Mouse (Mus musculus) MEL (cell line): Measurements from ENCODE around the gene Map2k5. TPM values are rescaled to one million over a fixed set of nuclear protein-coding genes. Genes with fewer than 3 reads are reported as not detected.
A peak's percentile ranks its signal among the peaks of the same experiment; 100 is the strongest.

ENCODE experiments used
- DNase-seq: peaks from one replicate; pipeline ENCODE4 v3.0.0; 2011; ENCODE audit warnings: low read depth, low spot score
- H3K27ac ChIP-seq: 2 replicates; pipeline ENCODE4 v1.5.1; 2012; ENCODE audit warnings: low read depth, mild to moderate bottlenecking, control low read depth, low read length, moderate library complexity; ENCODE audit not compliant: control insufficient read depth
- H3K27me3 ChIP-seq, 2 experiments: fragments of 150-350 bp in 1 of 2; sonication (generic) in 1 of 2; 2 replicates each; pipeline ENCODE4 v1.6.1; 2012; ENCODE audit warnings: low read length in 2 of 2, mild to moderate bottlenecking in 2 of 2, improper control_type of control experiment in 1 of 2, moderate library complexity in 1 of 2; ENCODE audit not compliant: insufficient read depth in 2 of 2, control insufficient read depth in 1 of 2
- H3K36me3 ChIP-seq, 2 experiments: 2 replicates each; pipeline ENCODE4 v1.6.1; 2012 to 2014; ENCODE audit warnings: low read length in 2 of 2, improper control_type of control experiment in 1 of 2, inconsistent platforms in 1 of 2, mild to moderate bottlenecking in 1 of 2; ENCODE audit not compliant: insufficient read depth in 2 of 2, control insufficient read depth in 1 of 2
- H3K4me1 ChIP-seq, 2 experiments: fragments of 150-350 bp in 1 of 2; sonication (generic) in 1 of 2; 2 replicates each; pipeline ENCODE4 v1.6.1; 2012; ENCODE audit warnings: low read length in 2 of 2, improper control_type of control experiment in 1 of 2, mild to moderate bottlenecking in 1 of 2; ENCODE audit not compliant: insufficient read depth in 2 of 2, control insufficient read depth in 1 of 2
- H3K4me3 ChIP-seq, 2 experiments: fragments of 150-350 bp in 1 of 2; sonication (generic) in 1 of 2; 2 replicates each; pipeline ENCODE4 v1.5.1; 2012; ENCODE audit warnings: low read depth in 2 of 2, low read length in 2 of 2, mild to moderate bottlenecking in 2 of 2, moderate library complexity in 2 of 2, control low read depth in 1 of 2, improper control_type of control experiment in 1 of 2; ENCODE audit not compliant: control insufficient read depth in 1 of 2, insufficient read depth in 1 of 2
- H3K79me2 ChIP-seq: 2 replicates; pipeline ENCODE4 v1.6.1; 2012; ENCODE audit warnings: mild to moderate bottlenecking, low read length, moderate library complexity; ENCODE audit not compliant: control insufficient read depth, poor library complexity, insufficient read depth
- H3K9ac ChIP-seq: 2 replicates; pipeline ENCODE4 v1.6.1; 2012; ENCODE audit warnings: low read depth, mild to moderate bottlenecking, control low read depth, low read length, moderate library complexity; ENCODE audit not compliant: control insufficient read depth, poor library complexity, severe bottlenecking
- H3K9me3 ChIP-seq: fragments of 150-350 bp; sonication (generic); replicated peaks from 2 replicates; pipeline ENCODE4 v1.6.1; 2012; ENCODE audit warnings: mild to moderate bottlenecking, low read length, improper control_type of control experiment, moderate library complexity; ENCODE audit not compliant: insufficient read depth
- BHLHE40 ChIP-seq: IDR thresholded peaks from 2 replicates; pipeline ENCODE4 v1.6.1; 2012; ENCODE audit warnings: low read depth, mild to moderate bottlenecking, inconsistent platforms, low read length, improper control_type of control experiment, borderline replicate concordance
- CTCF ChIP-seq, 3 experiments: IDR thresholded peaks in 2 of 3; conservative IDR thresholded peaks in 1 of 3; 2 replicates each; pipeline ENCODE4 v1.5.1; 2011 to 2012; ENCODE audit warnings: low read length in 3 of 3, low read depth in 2 of 3, mild to moderate bottlenecking in 2 of 3, improper control_type of control experiment in 1 of 3, inconsistent platforms in 1 of 3, mixed read lengths in 1 of 3, moderate library complexity in 1 of 3; ENCODE audit not compliant: control insufficient read depth in 1 of 3, insufficient read depth in 1 of 3, poor library complexity in 1 of 3, severe bottlenecking in 1 of 3
- ETS1 ChIP-seq: IDR thresholded peaks from 2 replicates; pipeline ENCODE4 v1.6.1; 2012; ENCODE audit warnings: low read depth, mild to moderate bottlenecking, inconsistent platforms, low read length, improper control_type of control experiment, moderate library complexity
- MAFK ChIP-seq: IDR thresholded peaks from 2 replicates; pipeline ENCODE4 v1.6.1; 2011; ENCODE audit warnings: low read depth, mild to moderate bottlenecking, low read length, improper control_type of control experiment, borderline replicate concordance
- MAZ ChIP-seq: IDR thresholded peaks from 2 replicates; pipeline ENCODE4 v1.6.1; 2012; ENCODE audit warnings: low read depth, mild to moderate bottlenecking, inconsistent platforms, low read length, improper control_type of control experiment
- MYC ChIP-seq: IDR thresholded peaks from 2 replicates; pipeline ENCODE4 v1.6.1; 2011; ENCODE audit warnings: low read depth, mild to moderate bottlenecking, low read length, improper control_type of control experiment, moderate library complexity
- POLR2AphosphoS2 ChIP-seq: IDR thresholded peaks from 2 replicates; pipeline ENCODE4 v1.6.1; 2011; ENCODE audit warnings: low read length, improper control_type of control experiment
- RAD21 ChIP-seq: IDR thresholded peaks from 2 replicates; pipeline ENCODE4 v1.6.1; 2011; ENCODE audit warnings: mild to moderate bottlenecking, low read depth, low read length, improper control_type of control experiment
- SIN3A ChIP-seq: IDR thresholded peaks from 2 replicates; pipeline ENCODE4 v1.6.1; 2012; ENCODE audit warnings: low read length, improper control_type of control experiment, inconsistent platforms
- SMC3 ChIP-seq: IDR thresholded peaks from 2 replicates; pipeline ENCODE4 v1.6.1; 2011; ENCODE audit warnings: low read depth, low read length, improper control_type of control experiment
- TAL1 ChIP-seq: IDR thresholded peaks from 2 replicates; pipeline ENCODE4 v1.6.1; 2012; ENCODE audit warnings: mild to moderate bottlenecking, inconsistent platforms, low read length, moderate library complexity, mixed read lengths
- UBTF ChIP-seq: IDR thresholded peaks from 2 replicates; pipeline ENCODE4 v1.6.1; 2012; ENCODE audit warnings: low read depth, mild to moderate bottlenecking, inconsistent platforms, low read length, improper control_type of control experiment, moderate library complexity, borderline replicate concordance; ENCODE audit not compliant: insufficient read depth
- ZC3H11A ChIP-seq: IDR thresholded peaks from 2 replicates; pipeline ENCODE4 v1.6.1; 2012; ENCODE audit warnings: low read depth, mild to moderate bottlenecking, inconsistent platforms, low read length, improper control_type of control experiment
- polyA plus RNA-seq, 2 experiments: library from polyadenylated mRNA; stranded (reverse) in 1 of 2; unstranded in 1 of 2; fragments of >175 nt in 1 of 2; fragments of >200 nt in 1 of 2; gene quantifications; 2 replicates each; pipeline versions ENCODE4 v1.2.1 to v1.2.4; 2012; ENCODE audit warnings: low replicate concordance in 2 of 2, low read depth in 1 of 2; ENCODE audit not compliant: insufficient read length in 2 of 2, insufficient read depth in 1 of 2, missing spikeins in 1 of 2
- total RNA-seq: library from RNA; depleted of rRNA; stranded (reverse); fragments of 300-350 nt; gene quantifications from 2 replicates; pipeline ENCODE4 v1.2.3, GENCODE M21; 2012

The Map2k5 gene
- total and polyA plus RNA-seq, 3 experiments: 9.6 to 29.1 TPM; not detected in 1

- no peaks in the 10 kb centered on the region for H3K36me3 ChIP-seq
- no peaks in the 10 kb centered on the region for H3K79me2 ChIP-seq
- H3K9ac ChIP-seq: no peak overlapping the region
- no peak overlapping the region for H3K27ac ChIP-seq
- no peaks in the 10 kb centered on the region for H3K9me3 ChIP-seq
- H3K27me3 ChIP-seq: no peaks in the 10 kb centered on the region
- TF ChIP-seq POLR2AphosphoS2: no peak
- TF ChIP-seq RAD21: no peak
- TF ChIP-seq ETS1: no peak
- no peak for TF ChIP-seq TAL1
- no peak for TF ChIP-seq MAFK
- TF ChIP-seq MAZ: no peak
- TF ChIP-seq MYC: no peak
- no peak for DNase-seq
- no peak overlapping the region for H3K4me3 ChIP-seq
- no peaks in the 10 kb centered on the region for H3K4me1 ChIP-seq
Observed at GRCm38 (mm10) chr9:63203461-63203860, 174.2 kb downstream of the Map2k5 start.

GRCm38 (mm10) chr9:63201376-63202323 lies 176.1 kb downstream of the Map2k5 start:
- Histone ChIP-seq H3K27ac (no peak overlapping the region), H3K27me3 (no peaks in the 10 kb centered on the region), H3K4me1 (no peaks in the 10 kb centered on the region), H3K9ac (no peak overlapping the region), H3K9me3 (no peaks in the 10 kb centered on the region), H3K4me3 (no peak overlapping the region), H3K79me2 (no peaks in the 10 kb centered on the region), H3K36me3 (no peaks in the 10 kb centered on the region)
- TF ChIP-seq SIN3A: no peak
- peak in 2 of 3 experiments; percentile 9 to 18; a peak in 1 of 6 replicates for TF ChIP-seq CTCF (IDR thresholded peaks at IDR 0.05 in 2 of 3, conservative IDR thresholded peaks at IDR 0.05 in 1 of 3; ENCODE audit: control insufficient read depth in 1 of 3, insufficient read depth in 1 of 3, low read depth in 2 of 3, low read length in 3 of 3, poor library complexity in 1 of 3, severe bottlenecking in 1 of 3)
- DNase-seq: no peak

- Histone ChIP-seq H3K4me1 (no peaks in the 10 kb centered on the region), H3K9me3 (no peaks in the 10 kb centered on the region), H3K4me3 (no peak overlapping the region), H3K36me3 (no peaks in the 10 kb centered on the region), H3K27ac (no peak overlapping the region), H3K27me3 (no peaks in the 10 kb centered on the region), H3K9ac (no peak overlapping the region), H3K79me2 (no peaks in the 10 kb centered on the region)
- TF ChIP-seq ZC3H11A (no peak), UBTF (no peak), SMC3 (no peak), BHLHE40 (no peak)
- no peak for DNase-seq
Observed at GRCm38 (mm10) chr9:63197252-63197651, 180.4 kb downstream of the Map2k5 start.
